Mouse (Mus musculus) midbrain, embryonic 13.5 days (tissue): ENCODE measurements around the gene Trpc7. TPM values are rescaled to one million over a fixed set of nuclear protein-coding genes. Genes with fewer than 3 reads are reported as not detected.
A peak's percentile ranks its signal among the peaks of the same experiment; 100 is the strongest.

ENCODE experiments used
- ATAC-seq: fragments of 200-750 bp; cut with Nextera tagmentation; 2 replicates; pipeline ENCODE4 v1.8.0; 2017; ENCODE audit warnings: mild to moderate bottlenecking, moderate TSS enrichment, moderate library complexity
- H3K27ac ChIP-seq: fragments of 300-500 bp; sonication (generic); 2 replicates; pipeline ENCODE4 v1.5.1; 2015; ENCODE audit warnings: inconsistent platforms, mild to moderate bottlenecking, moderate library complexity
- H3K27me3 ChIP-seq: fragments of 300-500 bp; sonication (generic); 2 replicates; pipeline ENCODE4 v1.6.1; 2015; ENCODE audit warnings: mild to moderate bottlenecking, inconsistent platforms
- H3K36me3 ChIP-seq: fragments of 300-500 bp; sonication (generic); 2 replicates; pipeline ENCODE4 v1.6.1; 2015; ENCODE audit warnings: mild to moderate bottlenecking, inconsistent platforms
- H3K4me1 ChIP-seq: fragments of 300-500 bp; sonication (generic); replicated peaks from 2 replicates; pipeline ENCODE4 v1.6.1; 2015; ENCODE audit warnings: inconsistent platforms
- H3K4me2 ChIP-seq: fragments of 300-500 bp; sonication (generic); replicated peaks from 2 replicates; pipeline ENCODE4 v1.6.1; 2015; ENCODE audit warnings: moderate library complexity, mild to moderate bottlenecking, inconsistent platforms
- H3K4me3 ChIP-seq: fragments of 300-500 bp; sonication (generic); replicated peaks from 2 replicates; pipeline ENCODE4 v1.5.1; 2015; ENCODE audit warnings: mild to moderate bottlenecking, inconsistent platforms
- H3K9ac ChIP-seq: fragments of 300-500 bp; sonication (generic); replicated peaks from 2 replicates; pipeline ENCODE4 v1.6.1; 2015; ENCODE audit warnings: mild to moderate bottlenecking, inconsistent platforms
- H3K9me3 ChIP-seq: fragments of 300-500 bp; sonication (generic); 2 replicates; pipeline ENCODE4 v1.6.1; 2016; ENCODE audit warnings: mild to moderate bottlenecking, inconsistent platforms
- WGBS: fragments of 180-500 bp; shearing (Covaris S2); methylation state at CpG from one replicate; pipeline ENCODE4 v1.1.7; 2015; 5-methylcytosine and 5-hydroxymethylcytosine counted together
- polyA plus RNA-seq: library from polyadenylated mRNA; unstranded; fragments of >200 nt; fragmentation: Nextera tagmentation; extraction: Ambion mirVana; gene quantifications from 2 replicates; pipeline ENCODE4 v1.2.1, GENCODE M21; 2015

Gene Trpc7
- polyA plus RNA-seq, 1 experiment from 2014 or later: 2.7 TPM

GRCm38 (mm10) chr13:56758492-56758891 lies 137.3 kb downstream of the Trpc7 start:
- WGBS: 28% methylated on average over 6 of the region's 6 CpGs
- H3K36me3 ChIP-seq: no peaks in the 10 kb centered on the region
- no peaks in the 10 kb centered on the region for H3K9me3 ChIP-seq
- ATAC-seq: no peak
- H3K9ac ChIP-seq: no peak overlapping the region
- peaks cover 34% of the 10 kb centered on the region for H3K27me3 ChIP-seq
- peaks cover 18% of the 10 kb centered on the region for H3K4me1 ChIP-seq
- no peak overlapping the region for H3K4me2 ChIP-seq
- no peak overlapping the region for H3K27ac ChIP-seq
- H3K4me3 ChIP-seq: no peak overlapping the region

DNA sequence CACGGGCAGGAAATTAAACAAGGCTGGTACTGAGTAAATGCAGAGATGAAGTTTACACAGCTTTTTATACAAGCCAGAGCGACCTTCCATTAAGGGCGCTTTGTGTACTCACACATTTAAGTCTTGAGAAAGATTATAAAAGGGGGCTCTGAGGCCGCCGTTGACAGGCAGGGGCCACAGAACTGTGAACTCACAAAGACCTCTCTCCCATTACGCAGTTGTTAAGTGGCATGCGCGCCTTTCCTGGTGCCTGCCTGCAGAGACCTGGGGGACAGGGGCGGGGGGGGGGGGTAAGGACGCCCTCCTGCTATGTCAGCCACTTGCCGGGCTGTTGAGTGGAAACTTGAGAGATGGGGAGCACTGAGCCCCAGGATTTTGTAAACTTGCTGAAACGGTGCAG lies 138.6 kb downstream of the Trpc7 start:
- WGBS: 65% methylated on average over 12 of the region's 12 CpGs
- ATAC-seq: no peak
- Histone ChIP-seq H3K4me3 (no peak overlapping the region), H3K4me2 (no peak overlapping the region), H3K27ac (no peak overlapping the region), H3K36me3 (no peaks in the 10 kb centered on the region), H3K9ac (no peak overlapping the region), H3K27me3 (peaks cover 44% of the 10 kb centered on the region), H3K4me1 (peaks cover 18% of the 10 kb centered on the region), H3K9me3 (no peaks in the 10 kb centered on the region)

DNA sequence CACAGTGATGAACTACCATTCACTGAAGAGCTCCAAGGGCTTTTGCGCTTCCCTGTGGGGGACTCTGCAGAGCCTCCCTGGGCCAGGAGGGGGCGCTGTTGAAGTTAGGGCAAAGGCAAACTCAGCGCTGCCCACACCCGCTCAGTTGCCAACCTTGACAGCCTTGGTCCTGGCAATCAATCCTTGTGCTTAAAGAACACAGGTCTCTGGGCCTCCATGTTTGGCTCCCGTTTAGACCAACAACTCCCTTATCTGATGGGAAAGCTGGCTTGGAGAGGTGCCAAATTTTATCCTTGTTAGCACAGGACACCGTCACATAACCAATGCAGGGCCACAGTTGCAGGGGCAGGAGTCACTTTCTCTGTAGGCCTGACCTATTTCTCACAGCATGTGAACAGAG lies 139.9 kb downstream of the Trpc7 start:
- Histone ChIP-seq H3K27ac (no peak overlapping the region), H3K4me1 (peaks cover 21% of the 10 kb centered on the region), H3K36me3 (no peaks in the 10 kb centered on the region), H3K27me3 (peaks cover 57% of the 10 kb centered on the region), H3K9ac (no peak overlapping the region), H3K4me2 (no peak overlapping the region), H3K4me3 (no peak overlapping the region), H3K9me3 (no peaks in the 10 kb centered on the region)
- 66% methylated on average over 6 of the region's 6 CpGs for WGBS
- ATAC-seq: no peak

- peaks cover 64% of the 10 kb centered on the region for H3K27me3 ChIP-seq
These were observed 142.4 kb downstream of the Trpc7 start, which contains the start of gene Gm45623 for GRCm38 (mm10) chr13:56753192-56753951. Gm45623 (minus strand) TSS chr13:56753827.

GRCm38 (mm10) chr13:56752474-56753191 lies 143.2 kb downstream of the Trpc7 start:
- H3K27ac ChIP-seq: no peak overlapping the region
- H3K4me1 ChIP-seq: peaks cover 21% of the 10 kb centered on the region
- no peaks in the 10 kb centered on the region for H3K9me3 ChIP-seq
- peak overlapping the region; percentile 62 for H3K9ac ChIP-seq
- peak overlapping the region; percentile 86 for H3K4me2 ChIP-seq
- H3K27me3 ChIP-seq: peaks cover 64% of the 10 kb centered on the region
- H3K4me3 ChIP-seq: peak overlapping the region; percentile 49
- under 1% methylated on average over 41 of the region's 41 CpGs for WGBS
- H3K36me3 ChIP-seq: no peaks in the 10 kb centered on the region
- ATAC-seq: peak; percentile 72

More at GRCm38 (mm10) chr13:56753192-56753951, 142.4 kb downstream of the Trpc7 start, which contains the start of gene Gm45623:
- Histone ChIP-seq H3K36me3 (no peaks in the 10 kb centered on the region), H3K9ac (peak within 1 kb of the TSS; percentile 62), H3K4me3 (peak within 1 kb of the TSS; percentile 49), H3K4me2 (peak within 1 kb of the TSS; percentile 86), H3K27ac (no peak within 1 kb of the TSS), H3K9me3 (no peaks in the 10 kb centered on the region), H3K4me1 (peaks cover 21% of the 10 kb centered on the region)
- WGBS: under 1% methylated on average over 70 of the region's 71 CpGs
- peak; percentile 15; the same call in 1 of the 2 replicates for ATAC-seq

DNA sequence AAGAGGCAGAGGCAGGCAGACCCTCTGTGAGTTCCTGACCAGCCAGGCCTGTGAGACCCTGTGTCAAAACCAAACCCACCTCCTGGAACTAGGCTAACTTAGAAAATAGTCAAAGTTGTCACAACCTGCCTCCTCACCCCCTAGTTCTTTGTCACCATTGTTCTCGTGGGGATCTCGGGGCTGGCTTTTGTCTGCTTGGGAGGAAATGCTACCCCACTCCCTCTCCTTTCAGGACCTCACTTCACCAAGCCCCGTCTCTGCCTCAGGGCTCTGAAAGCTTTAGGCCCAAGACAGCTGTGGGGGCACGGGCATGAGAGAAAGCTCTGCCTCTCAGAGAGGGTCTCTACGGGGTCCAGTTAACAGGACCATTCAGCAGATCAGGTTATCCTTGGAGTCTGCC lies 144.0 kb downstream of the Trpc7 start:
- no peaks in the 10 kb centered on the region for H3K36me3 ChIP-seq
- ATAC-seq: no peak
- H3K9ac ChIP-seq: no peak overlapping the region
- H3K27ac ChIP-seq: no peak overlapping the region
- no peaks in the 10 kb centered on the region for H3K9me3 ChIP-seq
- 13% methylated on average over 5 of the region's 5 CpGs for WGBS
- peaks cover 64% of the 10 kb centered on the region for H3K27me3 ChIP-seq
- H3K4me3 ChIP-seq: no peak overlapping the region
- H3K4me2 ChIP-seq: peak overlapping the region; percentile 86
- peaks cover 21% of the 10 kb centered on the region for H3K4me1 ChIP-seq

GRCm38 (mm10) chr13:56749377-56749776 lies 146.4 kb downstream of the Trpc7 start:
- peaks cover 43% of the 10 kb centered on the region for H3K27me3 ChIP-seq
- no peak for ATAC-seq
- 91% methylated on average over 7 of the region's 7 CpGs for WGBS

DNA sequence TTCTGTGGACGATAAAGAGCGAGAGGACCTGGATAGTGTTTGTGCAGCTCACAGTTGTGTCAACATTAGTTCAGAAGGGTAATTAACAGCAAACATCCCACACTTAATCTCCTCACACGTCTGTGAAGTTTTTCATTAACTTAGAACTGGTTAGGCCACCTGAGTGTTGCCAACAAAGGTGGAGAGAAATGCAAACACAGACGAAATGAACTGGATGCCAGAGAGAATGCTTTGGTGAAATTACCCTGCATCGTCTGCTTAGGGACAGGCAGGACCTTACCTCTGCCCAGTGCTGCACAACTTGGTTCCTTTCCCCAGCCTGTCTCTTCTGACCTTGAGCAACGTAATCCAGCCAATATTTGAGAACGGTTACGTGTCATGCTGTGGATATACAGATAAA lies 148.2 kb downstream of the Trpc7 start:
- H3K4me1 ChIP-seq: peaks cover 8% of the 10 kb centered on the region
- H3K36me3 ChIP-seq: no peaks in the 10 kb centered on the region
- H3K27me3 ChIP-seq: peaks cover 24% of the 10 kb centered on the region
- WGBS: 80% methylated on average over 8 of the region's 8 CpGs
- no peak overlapping the region for H3K27ac ChIP-seq
- H3K9ac ChIP-seq: no peak overlapping the region
- no peak for ATAC-seq
- no peaks in the 10 kb centered on the region for H3K9me3 ChIP-seq
- no peak overlapping the region for H3K4me3 ChIP-seq
- H3K4me2 ChIP-seq: no peak overlapping the region

More at GRCm38 (mm10) chr13:56749377-56749776, 146.4 kb downstream of the Trpc7 start:
- Histone ChIP-seq H3K9ac (no peak overlapping the region), H3K36me3 (no peaks in the 10 kb centered on the region), H3K4me2 (no peak overlapping the region), H3K4me3 (no peak overlapping the region), H3K4me1 (peaks cover 21% of the 10 kb centered on the region), H3K27ac (no peak overlapping the region), H3K9me3 (no peaks in the 10 kb centered on the region)

DNA sequence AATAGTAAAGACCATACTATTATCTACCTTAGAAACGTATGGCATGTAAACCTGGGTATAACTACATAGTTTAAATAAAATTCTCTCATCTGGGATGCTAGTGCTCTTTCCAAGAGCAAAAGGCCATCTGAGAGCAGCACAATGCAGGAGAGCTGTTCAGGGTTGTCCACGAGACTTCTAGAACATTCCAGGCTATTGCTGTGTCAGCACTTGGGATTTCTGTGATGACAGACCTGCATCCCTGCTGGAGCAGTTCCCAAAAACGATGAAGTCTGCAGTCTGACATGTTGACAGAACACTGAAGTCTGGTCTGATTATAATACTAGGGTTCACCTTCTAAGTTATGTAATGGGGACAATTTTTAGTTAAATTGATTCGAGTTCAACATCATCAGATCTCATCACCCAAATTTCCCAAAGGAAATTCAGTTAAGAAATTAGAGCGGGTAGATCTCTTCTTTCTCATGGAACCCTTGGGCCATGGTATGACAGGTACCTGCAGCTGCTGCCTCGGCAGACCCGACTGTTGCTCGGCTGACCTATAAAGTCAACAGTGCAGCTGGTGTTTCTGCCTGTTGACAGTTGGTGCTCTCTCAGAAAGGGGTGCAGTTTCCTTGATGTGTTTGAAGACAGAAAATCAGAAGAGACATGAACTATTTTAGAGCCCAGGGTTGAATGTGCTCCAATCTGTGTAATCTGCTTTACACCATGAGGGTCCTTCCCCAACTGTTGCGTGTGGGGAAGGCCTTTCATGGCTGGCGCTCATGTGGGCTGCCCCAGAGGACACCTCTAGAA lies 148.9 kb downstream of the Trpc7 start:
- H3K27ac ChIP-seq: no peak overlapping the region
- H3K36me3 ChIP-seq: no peaks in the 10 kb centered on the region
- H3K27me3 ChIP-seq: peaks cover 18% of the 10 kb centered on the region
- no peak for ATAC-seq
- H3K4me2 ChIP-seq: no peak overlapping the region
- H3K4me3 ChIP-seq: no peak overlapping the region
- no peak overlapping the region for H3K9ac ChIP-seq
- H3K9me3 ChIP-seq: no peaks in the 10 kb centered on the region
- H3K4me1 ChIP-seq: peaks cover 2% of the 10 kb centered on the region
- WGBS: 83% methylated on average over 10 of the region's 10 CpGs

GRCm38 (mm10) chr13:56742325-56742901 lies 153.4 kb downstream of the Trpc7 start:
- H3K9me3 ChIP-seq: no peaks in the 10 kb centered on the region
- no peak overlapping the region for H3K4me2 ChIP-seq
- ATAC-seq: 0 out of 2 replicates have a peak, but pooled peaks have one; percentile 37
- H3K4me1 ChIP-seq: no peaks in the 10 kb centered on the region
- no peak overlapping the region for H3K4me3 ChIP-seq
- peaks cover 22% of the 10 kb centered on the region for H3K36me3 ChIP-seq
- 40% methylated on average over 6 of the region's 6 CpGs for WGBS
- no peak overlapping the region for H3K9ac ChIP-seq
- H3K27me3 ChIP-seq: no peaks in the 10 kb centered on the region
- no peak overlapping the region for H3K27ac ChIP-seq

- no peaks in the 10 kb centered on the region for H3K4me1 ChIP-seq
- no peaks in the 10 kb centered on the region for H3K27me3 ChIP-seq
- H3K36me3 ChIP-seq: peaks cover 29% of the 10 kb centered on the region
- H3K4me3 ChIP-seq: no peak overlapping the region
- no peak overlapping the region for H3K27ac ChIP-seq
- no peaks in the 10 kb centered on the region for H3K9me3 ChIP-seq
- H3K9ac ChIP-seq: no peak overlapping the region
- no peak overlapping the region for H3K4me2 ChIP-seq
- no peak for ATAC-seq
- 82% methylated on average over 7 of the region's 7 CpGs for WGBS
These were observed 154.1 kb downstream of the Trpc7 start for GRCm38 (mm10) chr13:56741691-56742090.
